Mouse (Mus musculus): ENCODE results near the gene Slc7a11.

GRCm38 (mm10) chr3:50044160-50044559 lies 399.3 kb downstream of the Slc7a11 start:
- no peak for TF ChIP-seq CTCF (IDR thresholded peaks at IDR 0.05)
- no peak for TF ChIP-seq EP300 (IDR thresholded peaks at IDR 0.05)
